Mouse (Mus musculus) gonadal fat pad, adult 2 months (tissue): ENCODE measurements at regions not wholly inside any gene's neighbourhood (a gene's known extent, or its start where the extent isn't known, plus 50 kb on each side); places are given as distances from the start of the nearest gene placed in this dataset.

ENCODE experiments used
- DNase-seq: peaks from one replicate; pipeline ENCODE4 v3.0.0-alpha.2; 2012; ENCODE audit warnings: low read depth

GRCm38 (mm10) chr12:17601245-17602023 is 56.8 kb downstream of the Odc1 start:
- DNase-seq = no peak

- peak; percentile 83 for DNase-seq
These were observed 59.0 kb downstream of the Odc1 start for GRCm38 (mm10) chr12:17603576-17603975.

GRCm38 (mm10) chr12:17610384-17610783 is 65.8 kb downstream of the Odc1 start:
- DNase-seq = no peak

GRCm38 (mm10) chr12:17611988-17612387 is 67.4 kb downstream of the Odc1 start:
- no peak for DNase-seq

DNA sequence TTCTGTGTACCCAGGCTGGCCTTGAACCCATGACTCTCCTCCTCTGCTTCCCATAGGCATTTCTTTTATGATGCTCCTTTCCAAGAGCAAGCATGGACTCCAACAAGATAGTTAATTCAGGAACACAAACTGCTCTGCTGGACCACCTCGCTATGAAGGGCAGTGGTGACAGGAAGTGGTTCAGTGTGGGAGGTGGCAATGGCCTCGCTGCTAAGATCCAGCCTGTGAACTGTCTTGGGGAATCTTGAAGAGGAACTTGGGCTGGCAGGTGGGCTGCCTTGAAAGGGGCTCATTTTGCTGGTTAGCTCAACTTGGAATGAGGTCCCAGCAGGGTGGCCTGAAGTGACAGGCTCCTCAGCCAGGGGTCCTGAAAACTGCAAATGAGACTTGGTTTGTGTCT is 72.4 kb upstream of the Hpcal1 start:
- DNase-seq = no peak

GRCm38 (mm10) chr12:17620226-17620625 is 70.4 kb upstream of the Hpcal1 start:
- DNase-seq = no peak

GRCm38 (mm10) chr12:17621487-17621888 is 69.2 kb upstream of the Hpcal1 start:
- no peak for DNase-seq

DNA sequence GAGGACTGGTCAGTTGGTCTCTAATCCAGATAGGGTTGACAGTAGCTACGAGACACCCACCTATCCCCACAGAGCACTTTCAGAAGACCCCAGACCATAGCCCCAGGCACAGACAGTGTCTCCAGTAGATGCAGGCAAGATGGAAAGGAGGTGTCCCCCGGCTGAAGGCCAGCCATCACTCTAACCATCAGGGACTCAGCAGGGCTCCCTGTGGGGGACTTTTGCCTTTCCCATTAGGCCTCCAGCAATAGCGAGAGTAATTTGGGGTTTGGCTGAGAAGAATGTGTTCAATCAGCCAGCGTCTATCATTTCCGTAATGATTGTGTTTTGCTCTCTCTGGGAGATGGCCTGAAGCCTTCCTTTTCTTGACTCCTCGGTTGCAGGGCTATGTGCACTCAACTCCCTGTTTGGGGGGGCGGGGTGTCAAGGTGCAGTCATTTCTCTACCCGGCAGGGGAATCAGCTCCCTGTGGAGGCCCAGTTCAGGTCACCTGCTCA is 68.1 kb upstream of the Hpcal1 start:
- DNase-seq = no peak

DNA sequence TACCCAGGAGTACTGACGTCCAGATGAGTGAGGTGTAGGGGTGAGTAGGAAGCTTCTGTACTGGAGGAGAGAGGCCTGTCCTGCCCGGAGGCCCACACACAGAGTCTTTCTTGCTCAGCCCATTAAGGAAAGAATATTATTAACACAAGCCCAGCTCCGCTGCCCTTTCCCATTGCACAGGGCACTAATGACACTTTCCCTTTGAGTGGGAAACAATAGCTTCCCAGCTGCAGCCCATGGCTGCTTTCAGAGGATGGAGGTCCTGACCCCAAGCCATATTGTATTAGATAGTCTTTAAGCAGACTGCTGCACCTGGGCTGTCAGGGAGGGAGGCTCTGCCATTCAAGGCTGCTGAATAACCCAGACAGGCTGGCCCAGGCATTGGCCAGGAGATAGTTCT is 64.6 kb upstream of the Hpcal1 start:
- DNase-seq = no peak

- no peak for DNase-seq
These were observed 59.5 kb upstream of the Hpcal1 start for GRCm38 (mm10) chr12:17631161-17631560.

DNA sequence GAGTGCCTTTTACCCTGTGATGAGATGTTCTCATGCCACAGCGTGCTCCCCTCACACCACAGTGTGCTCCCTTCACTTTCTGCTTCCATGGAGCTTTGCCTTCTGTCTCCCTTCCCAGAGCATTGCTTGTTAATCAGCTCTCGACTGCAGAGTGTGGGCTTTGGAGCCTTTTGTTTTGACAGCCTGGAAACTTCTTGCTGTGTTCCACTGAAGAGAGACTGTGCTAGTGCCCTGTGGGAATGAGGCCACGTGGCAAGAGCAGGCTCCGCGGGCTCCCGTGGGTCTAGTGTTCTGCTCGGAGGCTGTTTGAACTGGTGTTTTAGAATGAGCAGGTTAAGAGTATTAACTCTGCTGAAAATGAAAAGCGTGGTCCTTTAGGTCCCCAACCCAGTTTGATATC is 54.5 kb upstream of the Hpcal1 start:
- DNase-seq = no peak

GRCm38 (mm10) chr12:17636590-17636989 is 54.1 kb upstream of the Hpcal1 start:
- DNase-seq = no peak
